Mouse (Mus musculus) regulatory T cell (primary cell): ENCODE results near the gene Phlda3.

Source experiments
- in situ Hi-C: fragments of 300-600 bp; cut with MboI, MseI; formaldehyde crosslinking; loops from one replicate; pipeline ENCODE4 v1.15.1; 2025; ENCODE audit warnings: high pct_unique_total_duplicates

Phlda3 gene

GRCm38 (mm10) chr1:135759685-135760084 lies 6.2 kb upstream of the Phlda3 start:
- in situ Hi-C loops = no loop called here

- in situ Hi-C loops = no loop called here
These were observed 5.7 kb upstream of the Phlda3 start for GRCm38 (mm10) chr1:135760216-135760615.

- in situ Hi-C loops = no loop called here
These were observed 4.2 kb upstream of the Phlda3 start for GRCm38 (mm10) chr1:135761728-135762127.

- in situ Hi-C loops = no loop called here
These were observed 2.3 kb upstream of the Phlda3 start for GRCm38 (mm10) chr1:135763503-135764205.

GRCm38 (mm10) chr1:135764206-135764528 lies 1.8 kb upstream of the Phlda3 start:
- in situ Hi-C loops = no loop called here

- in situ Hi-C loops = no loop called here
These were observed 830 bp downstream of the Phlda3 start for GRCm38 (mm10) chr1:135766592-135767306.

- in situ Hi-C loops = no loop called here
These were observed 1.5 kb downstream of the Phlda3 start for GRCm38 (mm10) chr1:135767324-135767890.

GRCm38 (mm10) chr1:135768400-135768799 lies 2.5 kb downstream of the Phlda3 start:
- in situ Hi-C loops = no loop called here

- in situ Hi-C loops = no loop called here
These were observed 4.3 kb downstream of the Phlda3 start for GRCm38 (mm10) chr1:135770237-135770636.

- in situ Hi-C loops = no loop called here
These were observed 5.1 kb downstream of the Phlda3 start for GRCm38 (mm10) chr1:135770896-135771572.

- in situ Hi-C loops = no loop called here
These were observed 5.7 kb downstream of the Phlda3 start for GRCm38 (mm10) chr1:135771573-135771970.

GRCm38 (mm10) chr1:135776596-135776995 lies 10.7 kb downstream of the Phlda3 start:
- in situ Hi-C loops = no loop called here

- in situ Hi-C loops = no loop called here
These were observed 11.1 kb downstream of the Phlda3 start for GRCm38 (mm10) chr1:135777046-135777445.

GRCm38 (mm10) chr1:135778780-135779535 lies 13.0 kb downstream of the Phlda3 start, which contains the start of gene Tnni1:
Gene Tnni1, plus strand, starts transcription at chr1:135779434.
- in situ Hi-C loops = no loop called here

- in situ Hi-C loops = loop anchor here (5.0 kb wide), 1 partner anchor 58 kb away; the partner anchor contains the start of gene Csrp1
These were observed 14.7 kb downstream of the Phlda3 start for GRCm38 (mm10) chr1:135780649-135781048.

- in situ Hi-C loops = loop anchor here (5.0 kb wide), 1 partner anchor 59 kb away; the partner anchor contains the start of gene Csrp1
These were observed 15.3 kb downstream of the Phlda3 start for GRCm38 (mm10) chr1:135781220-135781619.

GRCm38 (mm10) chr1:135782816-135783215 lies 16.9 kb downstream of the Phlda3 start:
- in situ Hi-C loops = loop anchor here (5.0 kb wide), 1 partner anchor 61 kb away; the partner anchor contains the start of gene Csrp1

GRCm38 (mm10) chr1:135787799-135788198 lies 21.9 kb downstream of the Phlda3 start:
- in situ Hi-C loops = loop anchor here (5.0 kb wide), 1 partner anchor 45 kb away; no protein-coding TSS in a partner anchor

GRCm38 (mm10) chr1:135788708-135789107 lies 22.8 kb downstream of the Phlda3 start:
- in situ Hi-C loops = loop anchor here (5.0 kb wide), 1 partner anchor 44 kb away; no protein-coding TSS in a partner anchor

- in situ Hi-C loops = loop anchor here (5.0 kb wide), 1 partner anchor 42 kb away; no protein-coding TSS in a partner anchor
These were observed 23.9 kb downstream of the Phlda3 start for GRCm38 (mm10) chr1:135789815-135790214.
